In the genomic region with DNA sequence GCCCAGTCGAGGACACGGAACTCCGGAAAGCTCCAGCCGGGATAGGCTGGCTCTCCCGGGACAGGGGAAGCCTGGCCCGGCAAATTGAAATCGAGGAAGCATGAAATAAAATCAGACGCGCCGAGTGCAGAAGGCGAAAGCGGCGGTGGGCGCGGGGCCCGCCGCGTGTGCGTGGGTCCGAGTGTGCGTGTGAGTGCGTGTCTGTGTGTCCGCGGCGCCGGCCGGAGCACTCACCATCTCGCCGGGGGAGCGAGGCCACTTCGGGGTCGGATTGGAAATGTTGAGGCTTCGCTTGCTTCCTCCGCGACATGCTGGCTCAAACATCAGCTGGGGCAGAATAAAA, we compare ENCODE assay signal across 8 mouse cellular contexts. TPM values are rescaled to one million over a fixed set of nuclear protein-coding genes. Genes with fewer than 3 reads are reported as not detected.
DNase-seq lines count a peak whose midpoint lies in the region; ATAC-seq and TF ChIP-seq lines count a peak whose summit lies in the region.

No protein-coding gene starts in this region.

- DNase-seq in heart, adult 2 months: no peak
- DNase-seq in heart, postnatal 36 days: no peak
- peak; percentile 54 for DNase-seq in Muller cell, postnatal 12 days (ENCODE audit: inconsistent ontology term)
- DNase-seq in stomach, postnatal 0 days (ENCODE audit: low spot score): no peak
- no peak for DNase-seq in adrenal gland, postnatal 14 days
- no peak for DNase-seq in frontal cortex, adult 2 months (ENCODE audit: extremely low spot score in 1 of 2, low spot score in 1 of 2)

- no peak for TF ChIP-seq CTCF in heart, adult 2 months (IDR thresholded peaks at IDR 0.05)
- no peak for TF ChIP-seq CTCF in stomach, postnatal 0 days (IDR thresholded peaks at IDR 0.05; ENCODE audit: low read depth)

- no peaks in the 10 kb centered on the region for H3K36me3 ChIP-seq in heart, adult 2 months (ENCODE audit: control insufficient read depth, insufficient read depth, low read length)
- H3K36me3 ChIP-seq in heart, embryonic 14.5 days (ENCODE audit: control insufficient read depth, insufficient read depth, low read length): no peaks in the 10 kb centered on the region
- no peaks in the 10 kb centered on the region for H3K36me3 ChIP-seq in limb, embryonic 15.5 days
- H3K36me3 ChIP-seq in stomach, postnatal 0 days (ENCODE audit: control insufficient read depth, insufficient read depth, low read length): no peaks in the 10 kb centered on the region

- no peak for TF ChIP-seq POLR2A in heart, adult 2 months (IDR thresholded peaks at IDR 0.05; ENCODE audit: insufficient read depth, low read depth, low read length)

- no peaks in the 10 kb centered on the region for H3K79me2 ChIP-seq in heart, adult 2 months (replicated peaks; ENCODE audit: control insufficient read depth, insufficient read depth, low read length)

- no peaks in the 10 kb centered on the region for H3K9me3 ChIP-seq in heart, embryonic 14.5 days (ENCODE audit: control insufficient read depth, low read length)
- no peaks in the 10 kb centered on the region for H3K9me3 ChIP-seq in limb, embryonic 15.5 days
- no peaks in the 10 kb centered on the region for H3K9me3 ChIP-seq in stomach, postnatal 0 days (ENCODE audit: control insufficient read depth, low read length)

- intact Hi-C loops in heart, adult 2 months (cut with DNase I): no loop called here
- intact Hi-C loops in heart, postnatal 36 days (cut with DNase I): loop anchor here (5.0 kb wide), 1 partner anchor 120 kb away; no protein-coding TSS in a partner anchor

- peaks cover 38% of the 10 kb centered on the region for H3K27me3 ChIP-seq in heart, adult 2 months (ENCODE audit: control insufficient read depth, insufficient read depth, low read length)
- peaks cover 39% of the 10 kb centered on the region for H3K27me3 ChIP-seq in heart, embryonic 14.5 days (ENCODE audit: control insufficient read depth, insufficient read depth, low read length)
- peaks cover 71% of the 10 kb centered on the region for H3K27me3 ChIP-seq in limb, embryonic 15.5 days
- peaks cover 22% of the 10 kb centered on the region; the same call in 1 of the 2 replicates for H3K27me3 ChIP-seq in stomach, postnatal 0 days (ENCODE audit: control insufficient read depth, insufficient read depth, low read length)

- peak overlapping the region; percentile 97 for H3K4me2 ChIP-seq in heart, embryonic 14.5 days (ENCODE audit: low read length)
- peak overlapping the region; percentile 78 for H3K4me2 ChIP-seq in limb, embryonic 15.5 days
- peak overlapping the region; percentile 73 for H3K4me2 ChIP-seq in stomach, postnatal 0 days (replicated peaks; ENCODE audit: low read depth)

- peak overlapping the region; percentile 52 for H3K4me3 ChIP-seq in heart, adult 2 months
- peak overlapping the region; percentile 74 to 93 for H3K4me3 ChIP-seq in heart, embryonic 14.5 days (ENCODE audit: control insufficient read depth in 1 of 2, insufficient read depth in 1 of 2, low read depth in 1 of 2, low read length in 2 of 2)
- H3K4me3 ChIP-seq in limb, embryonic 15.5 days: peak overlapping the region; percentile 57
- H3K4me3 ChIP-seq in stomach, postnatal 0 days (ENCODE audit: low read depth, low read length): peak overlapping the region; percentile 45

- WGBS in heart, adult 2 months: 1% methylated on average over 35 of the region's 35 CpGs
- WGBS in heart, embryonic 14.5 days: under 1% methylated on average over 35 of the region's 35 CpGs
- under 1% methylated on average over 35 of the region's 35 CpGs for WGBS in limb, embryonic 15.5 days
- WGBS in stomach, postnatal 0 days: under 1% methylated on average over 29 of the region's 35 CpGs

- no peak for ATAC-seq in heart, embryonic 14.5 days (ENCODE audit: insufficient number of reproducible peaks, insufficient read depth, low FRiP score, low read depth)
- ATAC-seq in limb, embryonic 15.5 days (ENCODE audit: insufficient number of reproducible peaks, low FRiP score, low TSS enrichment, low read depth): no peak
- peak; percentile 43; the same call in 1 of the 2 replicates for ATAC-seq in stomach, postnatal 0 days (ENCODE audit: low FRiP score, low TSS enrichment)

- no peaks in the 10 kb centered on the region for H3K4me1 ChIP-seq in heart, adult 2 months (ENCODE audit: control insufficient read depth, insufficient read depth, low read length)
- peaks cover 6 to 12% of the 10 kb centered on the region in 2 experiments for H3K4me1 ChIP-seq in heart, embryonic 14.5 days (ENCODE audit: control insufficient read depth in 2 of 2, insufficient read depth in 2 of 2, low read length in 2 of 2)
- peaks cover 56% of the 10 kb centered on the region for H3K4me1 ChIP-seq in limb, embryonic 15.5 days
- peaks cover 7% of the 10 kb centered on the region; the same call in 1 of the 2 replicates for H3K4me1 ChIP-seq in stomach, postnatal 0 days (replicated peaks; ENCODE audit: control insufficient read depth, insufficient read depth)

- no peak overlapping the region for H3K27ac ChIP-seq in heart, adult 2 months
- peak overlapping the region; percentile 89 for H3K27ac ChIP-seq in heart, embryonic 14.5 days (replicated peaks in 1 of 2; ENCODE audit: control insufficient read depth in 1 of 2, insufficient read depth in 1 of 2, low read depth in 2 of 2, low read length in 2 of 2)
- H3K27ac ChIP-seq in limb, embryonic 15.5 days: peak overlapping the region; percentile 90
- peak overlapping the region; percentile 49; the same call in 1 of the 2 replicates for H3K27ac ChIP-seq in stomach, postnatal 0 days (replicated peaks)

- H3K9ac ChIP-seq in heart, adult 2 months (ENCODE audit: low read depth, low read length): peak overlapping the region; percentile 40
- peak overlapping the region; percentile 86 for H3K9ac ChIP-seq in heart, embryonic 14.5 days (ENCODE audit: low read length)
- H3K9ac ChIP-seq in limb, embryonic 15.5 days: peak overlapping the region; percentile 61
- peak overlapping the region; percentile 53; the same call in 1 of the 2 replicates for H3K9ac ChIP-seq in stomach, postnatal 0 days (ENCODE audit: low read length)

- no peak for TF ChIP-seq EP300 in heart, adult 2 months (IDR thresholded peaks at IDR 0.05; ENCODE audit: insufficient read depth, low read depth, low read length)
- no peak for TF ChIP-seq EP300 in stomach, postnatal 0 days (optimal IDR thresholded peaks at IDR 0.05)

RNA-seq across cellular contexts. Expression of a gene that starts 1.9 kb away (rescaled TPM):
- 1 to 10 TPM in 1 of 2 experiments, under 1 TPM in 1; 0.91 to 1.2 TPM for total RNA-seq in heart, adult 2 months (2021)
- polyA plus RNA-seq in heart, adult 2 months (2012; rRNA removed): 0.80 and 1.1 TPM in 2 replicates
- total RNA-seq in heart, postnatal 36 days (2021): 1 to 10 TPM; 1.0 to 1.5 TPM
- polyA plus RNA-seq in heart, embryonic 14.5 days (2014; fragmentation: Nextera tagmentation; extraction: Ambion mirVana): 4.7 and 5.1 TPM in 2 replicates
- polyA plus RNA-seq in limb, embryonic 15.5 days (2015; fragmentation: Nextera tagmentation; extraction: Ambion mirVana): 4.5 and 6.0 TPM in 2 replicates
- polyA plus RNA-seq in stomach, postnatal 0 days (2015; fragmentation: Nextera tagmentation; extraction: Ambion mirVana): 0.76 and 0.83 TPM in 2 replicates
- total RNA-seq in adrenal gland, postnatal 14 days (2021): 0.26 and 2.9 TPM in 2 replicates
- polyA plus RNA-seq in frontal cortex, adult 2 months (2012; rRNA removed): 45.9 and 49.4 TPM in 2 replicates
